Mouse (Mus musculus): ENCODE results near the gene Capn3. TPM values are rescaled to one million over a fixed set of nuclear protein-coding genes. Genes with fewer than 3 reads are reported as not detected.

The Capn3 gene
- polyA plus RNA-seq, 1 experiment from 2014 or later = 0.40 TPM

GRCm38 (mm10) chr2:120469715-120470114, 13.9 kb downstream of the Capn3 start:
- WGBS = 89% methylated on average over 10 of the region's 10 CpGs

DNA sequence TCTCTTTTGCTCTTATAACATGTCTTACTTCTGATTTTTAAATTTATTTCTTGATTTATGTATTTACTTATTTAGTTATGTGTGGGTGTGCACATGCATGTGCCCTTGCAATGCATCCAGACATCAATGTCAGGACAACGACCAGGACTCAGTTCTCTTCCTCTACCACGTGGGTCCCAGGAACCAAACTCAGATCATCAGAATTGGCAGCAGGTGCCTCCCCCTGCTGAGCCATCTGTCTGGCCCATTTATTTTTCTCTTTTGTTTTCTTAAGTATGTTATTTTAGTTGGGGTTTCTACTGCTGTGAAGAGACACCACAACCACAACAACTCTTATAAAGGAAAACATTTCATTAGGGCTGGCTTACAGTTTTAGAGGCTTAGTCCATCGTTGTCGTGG, 15.0 kb downstream of the Capn3 start:
- H3K27me3 ChIP-seq (ENCODE audit: control insufficient read depth, insufficient read depth, low read length) = no peaks in the 10 kb centered on the region
- no peak overlapping the region for H3K27ac ChIP-seq (replicated peaks)
- TF ChIP-seq CTCF (IDR thresholded peaks at IDR 0.05; ENCODE audit: low read depth) (no peak), EP300 (optimal IDR thresholded peaks at IDR 0.05) (no peak)
- H3K9me3 ChIP-seq (ENCODE audit: control insufficient read depth, low read length) = no peaks in the 10 kb centered on the region
- H3K4me1 ChIP-seq (replicated peaks; ENCODE audit: control insufficient read depth, insufficient read depth) = no peaks in the 10 kb centered on the region
- ATAC-seq (ENCODE audit: low FRiP score, low TSS enrichment) (no peak), DNase-seq (ENCODE audit: low spot score) (no peak)
- WGBS = 80% methylated on average over 4 of the region's 4 CpGs
- no peaks in the 10 kb centered on the region for H3K36me3 ChIP-seq (ENCODE audit: control insufficient read depth, insufficient read depth, low read length)
- no peak overlapping the region for H3K4me2 ChIP-seq (replicated peaks; ENCODE audit: low read depth)
- no peak overlapping the region for H3K4me3 ChIP-seq (ENCODE audit: low read depth, low read length)
- H3K9ac ChIP-seq (ENCODE audit: low read length) = no peak overlapping the region

More at GRCm38 (mm10) chr2:120469715-120470114, 13.9 kb downstream of the Capn3 start:
- no peak overlapping the region for H3K4me3 ChIP-seq (ENCODE audit: low read depth, low read length)
- H3K27ac ChIP-seq (replicated peaks) = no peak overlapping the region
- no peak for DNase-seq (ENCODE audit: low spot score)
- no peaks in the 10 kb centered on the region for H3K4me1 ChIP-seq (replicated peaks; ENCODE audit: control insufficient read depth, insufficient read depth)
- H3K27me3 ChIP-seq (ENCODE audit: control insufficient read depth, insufficient read depth, low read length) = no peaks in the 10 kb centered on the region
- no peak overlapping the region for H3K4me2 ChIP-seq (replicated peaks; ENCODE audit: low read depth)
- H3K9ac ChIP-seq (ENCODE audit: low read length) = no peak overlapping the region
- TF ChIP-seq CTCF (IDR thresholded peaks at IDR 0.05; ENCODE audit: low read depth) = no peak
- TF ChIP-seq EP300 (optimal IDR thresholded peaks at IDR 0.05) = no peak
- ATAC-seq (ENCODE audit: low FRiP score, low TSS enrichment) = no peak
- H3K9me3 ChIP-seq (ENCODE audit: control insufficient read depth, low read length) = no peaks in the 10 kb centered on the region
- no peaks in the 10 kb centered on the region for H3K36me3 ChIP-seq (ENCODE audit: control insufficient read depth, insufficient read depth, low read length)

DNA sequence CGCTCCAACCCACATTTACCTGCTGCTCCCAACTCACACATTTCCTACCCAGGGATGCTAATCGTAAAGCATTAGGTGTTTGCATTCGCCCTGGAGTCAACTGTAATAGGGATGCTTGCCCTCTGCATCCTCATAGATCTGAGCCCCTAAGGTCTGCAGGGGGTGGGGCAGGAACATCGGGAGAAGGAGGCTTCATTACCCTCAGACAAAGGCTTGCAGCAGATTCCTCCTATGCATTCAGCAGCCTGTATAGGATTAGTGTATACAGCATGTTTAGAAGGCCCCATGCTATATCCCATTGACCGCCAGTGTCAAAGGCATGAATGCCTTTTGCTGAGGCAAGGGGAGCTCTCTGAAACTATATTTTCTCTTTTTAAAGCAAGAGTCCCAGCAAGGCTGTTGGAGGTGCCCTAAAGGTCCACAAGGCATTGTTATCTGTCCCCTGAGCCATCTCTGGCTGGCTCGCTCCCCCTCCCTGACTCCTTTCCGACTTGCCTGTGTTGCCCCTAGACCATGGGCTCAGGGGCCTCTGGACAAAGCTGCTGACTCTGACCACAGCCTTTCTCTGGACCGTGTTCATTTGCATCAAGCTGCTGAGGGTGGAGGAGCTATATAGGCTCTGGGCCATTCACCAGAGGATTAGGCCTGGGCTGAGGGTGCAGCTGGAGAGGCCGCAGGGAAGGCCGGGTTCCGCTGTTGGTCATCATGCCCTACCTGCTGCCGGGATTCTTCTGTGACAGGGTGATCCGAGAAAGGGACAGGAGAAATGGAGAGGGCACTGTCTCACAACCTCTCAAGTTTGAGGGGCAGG, 20.7 kb downstream of the Capn3 start:
- WGBS = 82% methylated on average over 13 of the region's 13 CpGs
- Histone ChIP-seq H3K4me2 (replicated peaks; ENCODE audit: low read depth) (no peak overlapping the region), H3K4me1 (replicated peaks; ENCODE audit: control insufficient read depth, insufficient read depth) (no peaks in the 10 kb centered on the region), H3K4me3 (ENCODE audit: low read depth, low read length) (no peak overlapping the region), H3K27ac (replicated peaks) (no peak overlapping the region), H3K36me3 (ENCODE audit: control insufficient read depth, insufficient read depth, low read length) (no peaks in the 10 kb centered on the region), H3K9ac (ENCODE audit: low read length) (no peak overlapping the region), H3K9me3 (ENCODE audit: control insufficient read depth, low read length) (no peaks in the 10 kb centered on the region), H3K27me3 (ENCODE audit: control insufficient read depth, insufficient read depth, low read length) (no peaks in the 10 kb centered on the region)
- DNase-seq (ENCODE audit: low spot score) (no peak), ATAC-seq (ENCODE audit: low FRiP score, low TSS enrichment) (no peak)
- TF ChIP-seq CTCF (IDR thresholded peaks at IDR 0.05; ENCODE audit: low read depth) = no peak
- TF ChIP-seq EP300 (optimal IDR thresholded peaks at IDR 0.05) = no peak

DNA sequence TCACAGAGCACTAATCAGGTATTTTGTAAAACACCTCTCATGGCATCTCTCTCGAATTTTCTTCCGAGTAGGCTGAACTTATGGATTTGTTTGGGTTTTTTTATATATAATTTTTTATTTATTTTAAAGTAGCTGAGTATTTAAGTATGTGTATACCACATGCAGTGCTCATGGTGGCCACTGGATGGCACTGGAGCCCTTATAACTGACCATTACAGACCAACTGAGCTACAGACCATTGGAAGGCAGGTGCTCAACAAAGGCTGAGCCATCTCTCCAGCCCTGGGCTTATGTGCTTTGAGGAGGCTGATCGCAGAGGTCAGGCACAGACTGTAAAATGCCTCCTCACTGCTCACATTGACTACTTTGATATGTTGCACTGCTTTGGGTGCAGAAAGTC, 22.8 kb downstream of the Capn3 start:
- H3K4me1 ChIP-seq (replicated peaks; ENCODE audit: control insufficient read depth, insufficient read depth) = no peaks in the 10 kb centered on the region
- TF ChIP-seq CTCF (IDR thresholded peaks at IDR 0.05; ENCODE audit: low read depth) (peak; percentile 85), EP300 (optimal IDR thresholded peaks at IDR 0.05) (no peak)
- no peak overlapping the region for H3K27ac ChIP-seq (replicated peaks)
- WGBS = 55% methylated on average over 3 of the region's 3 CpGs
- DNase-seq (ENCODE audit: low spot score) (peak; percentile 71), ATAC-seq (ENCODE audit: low FRiP score, low TSS enrichment) (0 out of 2 replicates have a peak, but pooled peaks have one; percentile 51)
- no peak overlapping the region for H3K4me2 ChIP-seq (replicated peaks; ENCODE audit: low read depth)
- no peak overlapping the region for H3K9ac ChIP-seq (ENCODE audit: low read length)
- H3K27me3 ChIP-seq (ENCODE audit: control insufficient read depth, insufficient read depth, low read length) = no peaks in the 10 kb centered on the region
- no peak overlapping the region for H3K4me3 ChIP-seq (ENCODE audit: low read depth, low read length)
- no peaks in the 10 kb centered on the region for H3K36me3 ChIP-seq (ENCODE audit: control insufficient read depth, insufficient read depth, low read length)
- H3K9me3 ChIP-seq (ENCODE audit: control insufficient read depth, low read length) = no peaks in the 10 kb centered on the region

GRCm38 (mm10) chr2:120481921-120482320, 26.1 kb downstream of the Capn3 start:
- H3K27ac ChIP-seq (replicated peaks) = no peak overlapping the region
- H3K4me3 ChIP-seq (ENCODE audit: low read depth, low read length) = no peak overlapping the region
- H3K4me1 ChIP-seq (replicated peaks; ENCODE audit: control insufficient read depth, insufficient read depth) = no peaks in the 10 kb centered on the region
- 69% methylated on average over 8 of the region's 8 CpGs for WGBS
- H3K4me2 ChIP-seq (replicated peaks; ENCODE audit: low read depth) = no peak overlapping the region
- ATAC-seq (ENCODE audit: low FRiP score, low TSS enrichment) = no peak
- H3K36me3 ChIP-seq (ENCODE audit: control insufficient read depth, insufficient read depth, low read length) = no peaks in the 10 kb centered on the region
- TF ChIP-seq EP300 (optimal IDR thresholded peaks at IDR 0.05) = no peak
- TF ChIP-seq CTCF (IDR thresholded peaks at IDR 0.05; ENCODE audit: low read depth) = no peak
- DNase-seq (ENCODE audit: low spot score) = no peak
- H3K9me3 ChIP-seq (ENCODE audit: control insufficient read depth, low read length) = no peaks in the 10 kb centered on the region
- no peaks in the 10 kb centered on the region for H3K27me3 ChIP-seq (ENCODE audit: control insufficient read depth, insufficient read depth, low read length)
- no peak overlapping the region for H3K9ac ChIP-seq (ENCODE audit: low read length)

Measured in stomach, postnatal 0 days (tissue).